Mouse (Mus musculus) mesoderm, embryonic 11.5 days (tissue): Measurements from ENCODE around the gene Olfr1459.

ENCODE experiments used
- DNase-seq: peaks from one replicate; pipeline ENCODE4 v3.0.0-alpha.2; 2012; ENCODE audit warnings: low read depth, low spot score

The Olfr1459 gene

DNA sequence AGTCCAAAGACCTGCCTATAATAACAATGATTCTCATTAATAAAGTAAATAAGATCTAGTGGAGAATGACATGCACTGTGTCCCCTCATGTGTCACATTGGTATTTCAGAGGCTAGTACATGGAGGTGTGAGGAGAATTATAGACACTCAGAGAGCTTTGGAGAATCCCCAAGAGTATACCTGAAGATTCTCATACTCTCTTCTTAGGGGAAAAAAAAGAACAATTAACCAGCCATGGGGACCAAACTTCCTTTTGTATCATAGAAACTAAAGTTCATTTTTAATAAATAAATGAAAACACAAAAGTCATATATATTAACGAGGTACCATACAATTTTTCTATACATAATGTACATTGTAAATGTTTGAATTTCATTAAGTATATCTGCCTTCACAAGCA, at the start of gene Olfr1459:
Gene Olfr1459, minus strand, starts transcription at position 101 of the 400 bp plus-strand sequence.
- no peak for DNase-seq

DNA sequence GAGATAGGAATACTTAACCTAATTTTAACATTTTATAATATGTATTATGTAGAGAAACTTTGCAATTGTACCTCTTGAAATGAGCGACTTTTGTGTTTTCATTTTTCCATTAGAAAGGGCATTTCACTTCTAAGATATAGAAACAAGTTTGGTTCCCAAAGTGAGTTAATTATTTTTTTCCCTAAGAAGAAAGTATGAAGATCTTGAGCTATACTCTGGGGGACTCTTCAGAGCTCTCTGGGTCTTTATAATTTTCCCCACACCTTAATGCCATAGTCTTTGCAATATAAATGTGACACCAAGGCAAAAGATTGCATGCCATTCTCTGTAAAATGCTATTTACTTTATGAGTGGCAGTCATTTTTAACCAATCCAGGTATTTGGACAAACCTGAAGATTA, 36.1 kb upstream of the Olfr1459 start, which contains the start of gene Olfr1462:
Gene Olfr1462, plus strand, starts transcription at position 301 of the 400 bp plus-strand sequence.
- no peak for DNase-seq

- DNase-seq, result no peak
Observed at GRCm38 (mm10) chr19:13162700-13163099, 13.4 kb upstream of the Olfr1459 start, which contains the start of gene Olfr1461. Olfr1461 (plus strand) TSS chr19:13163000.

DNA sequence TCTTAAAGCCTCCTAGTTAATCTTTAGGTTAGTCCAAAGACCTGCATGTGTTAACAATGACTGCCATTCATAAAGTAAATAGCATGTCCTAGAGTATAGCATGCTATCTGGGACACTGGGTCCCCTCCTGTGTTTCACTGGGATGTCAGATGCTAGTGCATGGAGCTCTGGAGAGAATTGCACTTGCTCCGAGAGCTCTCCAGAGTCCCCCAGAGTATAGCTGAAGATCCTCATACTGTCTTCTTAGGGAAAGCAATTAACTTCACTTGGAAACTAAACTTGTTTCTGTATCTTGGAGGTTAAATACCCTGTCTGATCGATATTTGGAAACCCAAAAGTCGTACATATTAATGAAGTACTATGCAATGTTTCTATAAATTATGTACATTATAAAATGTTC, 42.7 kb downstream of the Olfr1459 start, which contains the start of gene Olfr1458:
Gene Olfr1458, minus strand, starts transcription at position 101 of the 400 bp plus-strand sequence.
- no peak for DNase-seq

DNA sequence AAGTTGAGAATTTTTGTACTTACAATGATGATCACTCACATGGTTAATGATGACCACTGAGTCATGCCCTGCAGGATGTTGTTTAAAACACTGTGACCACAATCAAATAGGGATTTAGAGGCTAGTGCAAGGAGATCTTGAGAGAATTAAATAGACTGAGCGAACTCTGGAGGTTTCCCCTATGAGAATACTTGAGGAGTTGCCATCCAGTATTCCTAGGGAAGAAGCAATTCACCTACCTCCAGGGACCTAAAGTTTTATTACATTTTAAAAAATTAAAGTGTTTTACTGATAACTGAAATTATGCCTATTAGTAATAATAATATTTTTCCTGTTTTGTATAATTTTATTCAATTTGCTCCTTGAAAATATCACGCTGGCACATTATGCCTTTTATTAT, 51.6 kb downstream of the Olfr1459 start, which contains the start of gene Olfr1457:
Gene Olfr1457, minus strand, starts transcription at position 101 of the 400 bp plus-strand sequence.
- DNase-seq, result no peak

DNA sequence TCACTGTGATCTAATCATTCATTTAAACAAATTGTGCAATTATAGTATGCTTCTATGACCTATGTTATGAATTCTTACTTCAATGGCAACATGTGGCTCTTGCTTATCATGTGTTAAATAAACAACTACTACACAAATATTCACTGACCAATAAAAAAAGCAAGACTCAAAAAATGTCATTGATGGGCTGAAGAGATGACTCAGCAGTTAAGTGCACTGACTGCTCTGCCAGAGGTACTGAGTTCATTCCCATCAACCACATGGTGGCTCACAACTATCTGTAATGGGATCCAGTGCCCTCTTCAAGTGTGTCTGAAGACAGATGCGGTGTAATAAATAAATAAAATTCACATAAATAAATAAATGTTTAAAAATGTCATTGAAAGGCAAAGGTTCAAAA, 55.4 kb downstream of the Olfr1459 start:
- DNase-seq, result no peak
